Mouse (Mus musculus): ENCODE measurements around the gene Gm10665.
"Not testable (repeated sequence)": the region's sequence is repeated elsewhere in the genome, so short reads cannot be mapped to it uniquely, and the experiment has no call there.

The Gm10665 gene

GRCm38 (mm10) chr7:22463975-22464374, at the start of gene Gm10665:
Gm10665 (minus strand) TSS chr7:22464075.
- DNase-seq = not testable (repeated sequence)

- not testable (repeated sequence) for DNase-seq
These were observed 35.7 kb upstream of the Gm10665 start, which contains the start of gene Vmn1r151 for GRCm38 (mm10) chr7:22499578-22499977. Vmn1r151 (minus strand) TSS chr7:22499678.

GRCm38 (mm10) chr7:22438129-22438528, 25.7 kb downstream of the Gm10665 start, which contains the start of gene Vmn1r149:
Vmn1r149 (minus strand) TSS chr7:22438229.
- DNase-seq = not testable (repeated sequence)

- DNase-seq = not testable (repeated sequence)
These were observed 50.6 kb downstream of the Gm10665 start, which contains the start of gene Vmn1r148 for GRCm38 (mm10) chr7:22413283-22413682. Vmn1r148 (plus strand) TSS chr7:22413583.
